Mouse (Mus musculus) kidney, embryonic 14.5 days (tissue): Measurements from ENCODE around the gene Naa20. TPM values are rescaled to one million over a fixed set of nuclear protein-coding genes. Genes with fewer than 3 reads are reported as not detected.

Source experiments
- ATAC-seq: fragments of 200-750 bp; cut with Nextera tagmentation; 2 replicates; pipeline ENCODE4 v1.8.0; 2017; ENCODE audit warnings: moderate number of reproducible peaks, mild to moderate bottlenecking, moderate TSS enrichment, moderate library complexity; ENCODE audit not compliant: low FRiP score, low TSS enrichment
- H3K27ac ChIP-seq: fragments of 300-500 bp; sonication (generic); 2 replicates; pipeline ENCODE4 v1.5.1; 2014; ENCODE audit warnings: low read depth, mild to moderate bottlenecking, low read length, moderate library complexity, mixed read lengths
- H3K27me3 ChIP-seq: fragments of 300-500 bp; sonication (generic); 2 replicates; pipeline ENCODE4 v1.6.1; 2014; ENCODE audit warnings: mild to moderate bottlenecking, low read length; ENCODE audit not compliant: control insufficient read depth, insufficient read depth
- H3K36me3 ChIP-seq: fragments of 300-500 bp; sonication (generic); 2 replicates; pipeline ENCODE4 v1.6.1; 2014; ENCODE audit warnings: low read length, mixed read lengths; ENCODE audit not compliant: control insufficient read depth, insufficient read depth
- H3K4me1 ChIP-seq: fragments of 300-500 bp; sonication (generic); 2 replicates; pipeline ENCODE4 v1.6.1; 2014; ENCODE audit warnings: low read length, mixed read lengths; ENCODE audit not compliant: control insufficient read depth, insufficient read depth
- H3K4me2 ChIP-seq: fragments of 300-500 bp; sonication (generic); replicated peaks from 2 replicates; pipeline ENCODE4 v1.6.1; 2014; ENCODE audit warnings: low read depth, mild to moderate bottlenecking, low read length
- H3K4me3 ChIP-seq: fragments of 300-500 bp; sonication (generic); 2 replicates; pipeline ENCODE4 v1.5.1; 2014; ENCODE audit warnings: mild to moderate bottlenecking, low read length
- H3K9ac ChIP-seq: fragments of 300-500 bp; sonication (generic); 2 replicates; pipeline ENCODE4 v1.6.1; 2014; ENCODE audit warnings: low read depth, mild to moderate bottlenecking, low read length, moderate library complexity
- H3K9me3 ChIP-seq: fragments of 300-500 bp; sonication (generic); 2 replicates; pipeline ENCODE4 v1.6.1; 2016; ENCODE audit warnings: low read length; ENCODE audit not compliant: control insufficient read depth
- WGBS: fragments of 180-500 bp; shearing (Covaris S2); extraction: QIAGEN DNeasy Blood & Tissue Kit; methylation state at CpG from one replicate; pipeline ENCODE4 v1.1.7; 2014; 5-methylcytosine and 5-hydroxymethylcytosine counted together
- polyA plus RNA-seq: library from polyadenylated mRNA; unstranded; fragments of >200 nt; fragmentation: Nextera tagmentation; extraction: Ambion mirVana; gene quantifications from 2 replicates; pipeline ENCODE4 v1.2.1, GENCODE M21; 2014

Gene Naa20
- polyA plus RNA-seq, 1 experiment from 2014 or later: 206 TPM

DNA sequence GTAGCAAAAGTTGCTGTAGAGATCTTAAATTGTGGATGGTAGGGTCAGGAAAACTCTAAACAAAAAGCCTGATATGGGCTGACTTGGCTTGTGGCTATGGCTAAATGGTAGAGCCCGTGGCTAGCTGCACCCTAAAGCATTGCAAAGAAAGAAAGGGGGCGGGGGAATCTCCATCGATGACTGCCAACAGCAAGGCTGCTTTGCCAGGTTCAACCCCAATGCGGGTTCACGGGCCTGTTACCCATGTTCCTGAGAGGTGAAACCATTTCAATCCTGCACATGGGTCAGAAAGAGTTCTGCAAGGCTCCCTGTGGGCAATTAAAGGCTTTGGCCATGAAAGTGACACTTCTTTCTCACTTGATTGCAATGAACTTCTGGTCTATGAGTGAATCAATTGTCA lies 20.0 kb upstream of the Naa20 start:
- H3K4me1 ChIP-seq: peaks cover 18% of the 10 kb centered on the region
- WGBS: 93% methylated on average over 5 of the region's 5 CpGs
- no peaks in the 10 kb centered on the region for H3K9me3 ChIP-seq
- no peaks in the 10 kb centered on the region for H3K27me3 ChIP-seq
- no peak overlapping the region for H3K9ac ChIP-seq
- H3K36me3 ChIP-seq: peaks cover 44% of the 10 kb centered on the region
- H3K27ac ChIP-seq: no peak overlapping the region
- ATAC-seq: no peak
- H3K4me3 ChIP-seq: no peak overlapping the region
- H3K4me2 ChIP-seq: no peak overlapping the region

- Histone ChIP-seq H3K4me1 (peaks cover 18% of the 10 kb centered on the region), H3K36me3 (peaks cover 41% of the 10 kb centered on the region), H3K27me3 (no peaks in the 10 kb centered on the region), H3K4me3 (no peak overlapping the region), H3K9me3 (no peaks in the 10 kb centered on the region), H3K27ac (no peak overlapping the region), H3K9ac (no peak overlapping the region), H3K4me2 (no peak overlapping the region)
- 31% methylated on average over 2 of the region's 2 CpGs for WGBS
- ATAC-seq: no peak
Measured at GRCm38 (mm10) chr2:145882398-145882797, 19.5 kb upstream of the Naa20 start.

DNA sequence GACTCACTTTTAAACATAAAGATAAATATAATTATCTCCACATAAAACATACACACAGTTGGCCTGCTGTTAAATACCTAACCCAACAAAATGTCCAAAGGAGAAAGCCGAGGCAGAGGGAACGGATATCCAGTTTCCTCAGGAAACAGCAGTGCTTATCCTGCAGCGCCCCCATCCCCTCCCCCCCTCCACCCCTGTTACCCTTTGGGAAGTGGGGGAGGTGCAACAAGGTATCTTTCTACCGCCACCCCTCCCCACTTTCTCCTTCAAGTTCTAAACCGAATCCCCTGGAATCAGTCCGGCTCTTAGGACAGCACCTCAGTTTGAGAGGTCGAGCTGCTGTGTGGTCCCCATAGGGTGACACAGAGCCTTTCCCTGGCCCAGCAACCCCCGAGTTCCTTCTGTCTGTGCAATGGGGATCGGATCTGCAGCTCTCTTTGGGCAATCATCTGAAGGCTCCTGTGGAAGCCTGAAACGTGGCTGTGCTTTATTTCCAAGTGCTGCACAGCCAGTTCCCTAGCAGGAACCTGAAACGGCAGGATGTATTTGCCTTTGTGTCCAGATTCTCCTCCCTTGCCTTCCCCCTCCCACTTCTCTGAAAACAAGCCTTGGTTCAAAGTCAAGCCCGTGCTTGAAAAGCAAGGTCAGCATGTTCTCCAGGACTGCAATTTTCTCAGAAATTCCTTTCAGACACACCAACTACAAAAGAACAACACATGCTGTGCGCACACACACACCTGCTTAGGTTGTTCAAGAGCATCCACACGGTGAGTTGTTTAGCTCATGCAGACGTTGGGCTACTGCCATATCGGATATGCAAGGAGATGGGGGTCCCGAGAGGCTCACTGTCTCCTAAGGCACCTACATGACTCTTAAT lies 17.6 kb upstream of the Naa20 start:
- Histone ChIP-seq H3K9ac (peak overlapping the region; percentile 28; the same call in 1 of the 2 replicates), H3K36me3 (peaks cover 29% of the 10 kb centered on the region), H3K27ac (peak overlapping the region; percentile 75), H3K4me1 (peaks cover 22% of the 10 kb centered on the region), H3K9me3 (no peaks in the 10 kb centered on the region), H3K4me2 (no peak overlapping the region), H3K4me3 (no peak overlapping the region), H3K27me3 (no peaks in the 10 kb centered on the region)
- WGBS: 32% methylated on average over 17 of the region's 17 CpGs
- peak; percentile 30; the same call in 1 of the 2 replicates for ATAC-seq

GRCm38 (mm10) chr2:145884913-145885785 lies 16.8 kb upstream of the Naa20 start:
- 41% methylated on average over 14 of the region's 14 CpGs for WGBS
- Histone ChIP-seq H3K9ac (no peak overlapping the region), H3K9me3 (no peaks in the 10 kb centered on the region), H3K4me3 (no peak overlapping the region), H3K36me3 (peaks cover 23% of the 10 kb centered on the region), H3K27ac (peak overlapping the region; percentile 75; the same call in 1 of the 2 replicates), H3K27me3 (no peaks in the 10 kb centered on the region), H3K4me1 (peaks cover 22% of the 10 kb centered on the region), H3K4me2 (no peak overlapping the region)
- ATAC-seq: no peak

GRCm38 (mm10) chr2:145887937-145888765 lies 13.7 kb upstream of the Naa20 start:
- Histone ChIP-seq H3K36me3 (peaks cover 16% of the 10 kb centered on the region), H3K4me1 (peaks cover 19% of the 10 kb centered on the region), H3K9ac (no peak overlapping the region), H3K4me2 (no peak overlapping the region), H3K4me3 (no peak overlapping the region), H3K9me3 (no peaks in the 10 kb centered on the region), H3K27ac (peak overlapping the region; percentile 44; the same call in 1 of the 2 replicates), H3K27me3 (no peaks in the 10 kb centered on the region)
- ATAC-seq: peak; percentile 14; the same call in 1 of the 2 replicates
- 48% methylated on average over 14 of the region's 14 CpGs for WGBS

DNA sequence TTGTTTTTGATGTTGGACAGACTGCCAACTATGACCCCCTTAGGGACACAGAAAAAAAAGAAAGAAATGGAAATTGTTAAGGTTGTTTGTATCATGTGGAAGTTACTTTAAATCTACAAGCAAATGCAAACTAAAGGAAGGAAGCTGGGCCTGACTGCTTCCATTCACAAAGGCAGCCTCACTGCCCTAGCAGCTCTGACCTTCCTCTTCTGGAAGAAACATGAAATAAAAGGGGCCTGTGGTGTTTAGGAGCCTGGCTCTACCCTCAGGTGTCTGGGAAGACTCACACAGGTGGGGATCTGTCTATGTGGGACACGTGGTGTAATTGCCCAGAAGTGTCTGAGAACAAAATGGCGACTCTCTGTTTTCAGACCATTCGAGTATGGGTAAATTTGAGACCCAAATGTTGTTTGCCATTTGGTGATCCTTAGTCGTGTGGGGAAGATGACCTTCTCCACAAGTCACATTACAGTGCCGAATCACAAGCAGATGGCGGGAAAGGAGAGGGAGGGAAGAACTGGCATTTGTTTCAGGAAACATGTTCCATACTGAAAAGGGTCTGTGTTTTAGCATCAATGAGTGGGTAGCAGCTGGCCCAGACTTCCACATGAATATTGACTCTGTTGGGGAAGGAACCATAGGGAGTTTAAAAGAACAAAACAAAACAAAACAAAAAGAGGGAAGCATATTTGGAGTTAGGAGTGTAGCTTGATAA lies 13.0 kb upstream of the Naa20 start:
- Histone ChIP-seq H3K27ac (peak overlapping the region; percentile 25; the same call in 1 of the 2 replicates), H3K4me1 (peaks cover 19% of the 10 kb centered on the region), H3K9me3 (no peaks in the 10 kb centered on the region), H3K4me3 (no peak overlapping the region), H3K9ac (no peak overlapping the region), H3K4me2 (no peak overlapping the region), H3K36me3 (peaks cover 13% of the 10 kb centered on the region), H3K27me3 (no peaks in the 10 kb centered on the region)
- no peak for ATAC-seq
- 42% methylated on average over 6 of the region's 6 CpGs for WGBS

- no peak overlapping the region for H3K4me2 ChIP-seq
- ATAC-seq: no peak
- no peak overlapping the region for H3K4me3 ChIP-seq
- H3K4me1 ChIP-seq: 0 out of 2 replicates have a peak, but pooled peaks cover 5% of the 10 kb centered on the region
- no peaks in the 10 kb centered on the region for H3K9me3 ChIP-seq
- H3K27ac ChIP-seq: no peak overlapping the region
- H3K9ac ChIP-seq: no peak overlapping the region
- H3K27me3 ChIP-seq: no peaks in the 10 kb centered on the region
- 80% methylated on average over 2 of the region's 2 CpGs for WGBS
- H3K36me3 ChIP-seq: peaks cover 6% of the 10 kb centered on the region
Measured at GRCm38 (mm10) chr2:145890571-145890970, 11.3 kb upstream of the Naa20 start.

GRCm38 (mm10) chr2:145893756-145894155 lies 8.1 kb upstream of the Naa20 start:
- no peak overlapping the region for H3K4me3 ChIP-seq
- no peak overlapping the region for H3K9ac ChIP-seq
- WGBS: over 99% methylated on average over 6 of the region's 6 CpGs
- no peaks in the 10 kb centered on the region for H3K4me1 ChIP-seq
- no peaks in the 10 kb centered on the region for H3K9me3 ChIP-seq
- H3K36me3 ChIP-seq: no peaks in the 10 kb centered on the region
- no peaks in the 10 kb centered on the region for H3K27me3 ChIP-seq
- H3K27ac ChIP-seq: no peak overlapping the region
- H3K4me2 ChIP-seq: no peak overlapping the region
- ATAC-seq: no peak
